Mouse (Mus musculus) bone marrow macrophage, adult 2 months (primary cell): ENCODE measurements around the gene Urgcp.

Source experiments
- CTCF ChIP-seq: IDR thresholded peaks from 2 replicates; pipeline ENCODE4 v1.5.1; 2012; ENCODE audit warnings: low read depth, mild to moderate bottlenecking, low read length, moderate library complexity
- POLR2A ChIP-seq: IDR thresholded peaks from 2 replicates; pipeline ENCODE4 v1.6.1; 2012; ENCODE audit warnings: mild to moderate bottlenecking, low read depth, low read length, borderline replicate concordance

GRCm38 (mm10) chr11:5702957-5703332 lies 59.2 kb downstream of the Urgcp start:
- TF ChIP-seq CTCF (no peak), POLR2A (no peak)
